Mouse (Mus musculus): Measurements from ENCODE around the gene Vwa7. TPM values are rescaled to one million over a fixed set of nuclear protein-coding genes. Genes with fewer than 3 reads are reported as not detected.

Gene Vwa7
- polyA plus RNA-seq, 1 experiment = 0.07 TPM

DNA sequence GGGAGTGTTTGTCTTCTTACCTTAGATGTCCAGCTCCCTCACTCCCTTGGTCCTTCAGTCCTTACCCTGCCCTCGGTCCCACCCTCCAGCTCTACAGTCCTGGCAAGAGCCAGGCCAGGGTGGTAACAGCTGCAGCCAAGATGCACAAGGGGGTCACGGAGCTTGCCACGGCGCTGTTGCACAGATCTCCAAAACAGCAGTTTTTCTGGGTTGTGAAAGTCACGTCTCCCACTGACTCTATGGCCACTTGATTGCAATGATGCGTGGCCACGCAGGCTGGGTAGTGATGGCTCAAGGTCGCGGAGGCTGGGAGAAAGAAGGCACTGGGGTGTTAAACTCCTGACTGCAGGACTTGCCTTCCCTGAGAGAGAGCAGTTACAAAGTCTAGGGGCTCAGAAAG is 55.1 kb downstream of the Vwa7 start:
- peaks cover 3% of the 10 kb centered on the region for H3K27me3 ChIP-seq (ENCODE audit: control insufficient read depth, insufficient read depth, insufficient read length)
- no peaks in the 10 kb centered on the region for H3K79me3 ChIP-seq (ENCODE audit: low read depth)
- no peak overlapping the region for H3K4me3 ChIP-seq (ENCODE audit: insufficient read depth, poor library complexity, severe bottlenecking)
- H3K79me2 ChIP-seq (ENCODE audit: control insufficient read depth, insufficient read depth) = no peaks in the 10 kb centered on the region
- no peak overlapping the region for H3ac ChIP-seq (ENCODE audit: control insufficient read depth, insufficient read length, low read depth)
- TF ChIP-seq CTCF (IDR thresholded peaks at IDR 0.05; ENCODE audit: control insufficient read depth, insufficient read depth, insufficient read length) (no peak), CEBPB (IDR thresholded peaks at IDR 0.05; ENCODE audit: low read depth) (no peak), MYOG (IDR thresholded peaks at IDR 0.05; ENCODE audit: control insufficient read depth, extremely low read depth, insufficient read length) (no peak), MAX (IDR thresholded peaks at IDR 0.05) (no peak)
- no peaks in the 10 kb centered on the region for H3K36me3 ChIP-seq (ENCODE audit: control insufficient read depth, insufficient read depth)

DNA sequence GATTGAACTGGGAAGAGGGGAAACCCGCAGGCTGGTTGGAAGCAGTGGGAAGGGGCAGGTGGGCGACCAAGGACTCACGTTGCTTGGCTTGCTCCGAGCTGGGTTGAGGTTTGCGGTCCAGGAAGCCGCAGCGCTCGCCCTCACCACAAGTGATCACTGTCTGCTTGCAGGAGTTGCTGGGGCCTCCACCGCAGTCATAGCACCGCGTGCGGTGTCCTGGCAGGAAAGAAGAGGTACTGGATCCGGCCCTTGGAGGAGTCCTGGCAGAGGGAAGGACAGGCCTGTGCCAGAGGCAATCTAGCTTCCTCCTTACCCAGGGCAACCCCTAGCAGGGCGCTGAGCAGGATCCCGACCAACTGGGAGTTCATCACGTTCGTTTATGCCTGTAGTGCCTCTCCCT is 57.7 kb downstream of the Vwa7 start:
- Histone ChIP-seq H3K79me3 (ENCODE audit: low read depth) (no peaks in the 10 kb centered on the region), H3K79me2 (ENCODE audit: control insufficient read depth, insufficient read depth) (no peaks in the 10 kb centered on the region), H3K27me3 (ENCODE audit: control insufficient read depth, insufficient read depth, insufficient read length) (peaks cover 17% of the 10 kb centered on the region), H3K36me3 (ENCODE audit: control insufficient read depth, insufficient read depth) (no peaks in the 10 kb centered on the region), H3K4me3 (ENCODE audit: insufficient read depth, poor library complexity, severe bottlenecking) (no peak overlapping the region), H3ac (ENCODE audit: control insufficient read depth, insufficient read length, low read depth) (no peak overlapping the region)
- TF ChIP-seq FOSL1 (IDR thresholded peaks at IDR 0.05; ENCODE audit: insufficient read depth, low read length, poor library complexity, severe bottlenecking) = no peak
- no peak for TF ChIP-seq MAX (IDR thresholded peaks at IDR 0.05)
- no peak for TF ChIP-seq CEBPB (IDR thresholded peaks at IDR 0.05; ENCODE audit: low read depth)
- TF ChIP-seq MYOD1 (IDR thresholded peaks at IDR 0.05; ENCODE audit: control insufficient read depth, insufficient read length, low read depth) = no peak
- no peak for TF ChIP-seq MYOG (IDR thresholded peaks at IDR 0.05; ENCODE audit: control insufficient read depth, extremely low read depth, insufficient read length)
- no peak for TF ChIP-seq USF1 (IDR thresholded peaks at IDR 0.05; ENCODE audit: low read depth)
- TF ChIP-seq CTCF (IDR thresholded peaks at IDR 0.05; ENCODE audit: control insufficient read depth, insufficient read depth, insufficient read length) = no peak

Other genes with a start within 250 kb of the Vwa7 start
- gene Cyp21a1, start 212.0 kb upstream of the Vwa7 start, polyA plus RNA-seq (2012; fragmentation: generic; extraction: Trizol) = not detected
- 35.9 TPM for gene Stk19, start 179.6 kb upstream of the Vwa7 start, polyA plus RNA-seq (2012; fragmentation: generic; extraction: Trizol)
- gene Dxo, start 179.6 kb upstream of the Vwa7 start, polyA plus RNA-seq (2012; fragmentation: generic; extraction: Trizol) = 27.2 TPM
- gene Skiv2l, start 166.4 kb upstream of the Vwa7 start, polyA plus RNA-seq (2012; fragmentation: generic; extraction: Trizol) = 28.1 TPM
- gene Nelfe, start 166.2 kb upstream of the Vwa7 start, polyA plus RNA-seq (2012; fragmentation: generic; extraction: Trizol) = 75.1 TPM
- gene Cfb, start 154.1 kb upstream of the Vwa7 start, polyA plus RNA-seq (2012; fragmentation: generic; extraction: Trizol) = 0.28 TPM
- 15.2 TPM for gene Zbtb12, start 137.1 kb upstream of the Vwa7 start, polyA plus RNA-seq (2012; fragmentation: generic; extraction: Trizol)
- not detected for gene Gm20547, start 134.5 kb upstream of the Vwa7 start, polyA plus RNA-seq (2012; fragmentation: generic; extraction: Trizol)
- 0.32 TPM for gene C2, start 118.3 kb upstream of the Vwa7 start, polyA plus RNA-seq (2012; fragmentation: generic; extraction: Trizol)
- 106 TPM for gene Ehmt2, start 118.1 kb upstream of the Vwa7 start, polyA plus RNA-seq (2012; fragmentation: generic; extraction: Trizol)
- 0.06 TPM for gene Slc44a4, start 102.1 kb upstream of the Vwa7 start, polyA plus RNA-seq (2012; fragmentation: generic; extraction: Trizol)
- gene Neu1, start 85.3 kb upstream of the Vwa7 start, polyA plus RNA-seq (2012; fragmentation: generic; extraction: Trizol) = 11.7 TPM
- gene Hspa1b, start 57.3 kb upstream of the Vwa7 start, polyA plus RNA-seq (2012; fragmentation: generic; extraction: Trizol) = 22.6 TPM
- not detected for gene Gm20481, start 46.7 kb upstream of the Vwa7 start, polyA plus RNA-seq (2012; fragmentation: generic; extraction: Trizol)
- 1.8 TPM for gene Hspa1a, start 44.4 kb upstream of the Vwa7 start, polyA plus RNA-seq (2012; fragmentation: generic; extraction: Trizol)
- 0.99 TPM for gene Hspa1l, start 43.9 kb upstream of the Vwa7 start, polyA plus RNA-seq (2012; fragmentation: generic; extraction: Trizol)
- gene Lsm2, start 34.7 kb upstream of the Vwa7 start, polyA plus RNA-seq (2012; fragmentation: generic; extraction: Trizol) = 133 TPM
- gene Vars, start 15.6 kb upstream of the Vwa7 start, polyA plus RNA-seq (2012; fragmentation: generic; extraction: Trizol) = 214 TPM
- 0.23 TPM for gene Sapcd1, start 11.4 kb downstream of the Vwa7 start, polyA plus RNA-seq (2012; fragmentation: generic; extraction: Trizol)
- gene Msh5, start 30.2 kb downstream of the Vwa7 start, polyA plus RNA-seq (2012; fragmentation: generic; extraction: Trizol) = 0.76 TPM
- gene Clic1, start 33.4 kb downstream of the Vwa7 start, polyA plus RNA-seq (2012; fragmentation: generic; extraction: Trizol) = 509 TPM
- 129 TPM for gene Ddah2, start 42.5 kb downstream of the Vwa7 start, polyA plus RNA-seq (2012; fragmentation: generic; extraction: Trizol)
- 0.12 TPM for gene Ly6g6c, start 48.8 kb downstream of the Vwa7 start, polyA plus RNA-seq (2012; fragmentation: generic; extraction: Trizol)
- 0.04 TPM for gene Mpig6b, start 49.6 kb downstream of the Vwa7 start, polyA plus RNA-seq (2012; fragmentation: generic; extraction: Trizol)
- gene Ly6g6e, start 60.3 kb downstream of the Vwa7 start, polyA plus RNA-seq (2012; fragmentation: generic; extraction: Trizol) = not detected
- not detected for gene Ly6g6d, start 61.5 kb downstream of the Vwa7 start, polyA plus RNA-seq (2012; fragmentation: generic; extraction: Trizol)
- gene Ly6g6f, start 69.0 kb downstream of the Vwa7 start, polyA plus RNA-seq (2012; fragmentation: generic; extraction: Trizol) = not detected
- gene Abhd16a, start 72.7 kb downstream of the Vwa7 start, polyA plus RNA-seq (2012; fragmentation: generic; extraction: Trizol) = 54.0 TPM
- not detected for gene Ly6g5c, start 91.7 kb downstream of the Vwa7 start, polyA plus RNA-seq (2012; fragmentation: generic; extraction: Trizol)
- gene Ly6g5b, start 98.8 kb downstream of the Vwa7 start, polyA plus RNA-seq (2012; fragmentation: generic; extraction: Trizol) = 0.28 TPM
- 25.8 TPM for gene Gpank1, start 104.9 kb downstream of the Vwa7 start, polyA plus RNA-seq (2012; fragmentation: generic; extraction: Trizol)
- 300 TPM for gene Csnk2b, start 105.5 kb downstream of the Vwa7 start, polyA plus RNA-seq (2012; fragmentation: generic; extraction: Trizol)
- gene D17H6S53E, start 109.8 kb downstream of the Vwa7 start, polyA plus RNA-seq (2012; fragmentation: generic; extraction: Trizol) = 13.0 TPM
- gene Apom, start 115.5 kb downstream of the Vwa7 start, polyA plus RNA-seq (2012; fragmentation: generic; extraction: Trizol) = 0.20 TPM
- 202 TPM for gene Bag6, start 118.6 kb downstream of the Vwa7 start, polyA plus RNA-seq (2012; fragmentation: generic; extraction: Trizol)
- 183 TPM for gene Prrc2a, start 148.3 kb downstream of the Vwa7 start, polyA plus RNA-seq (2012; fragmentation: generic; extraction: Trizol)
- gene Aif1, start 159.5 kb downstream of the Vwa7 start, polyA plus RNA-seq (2012; fragmentation: generic; extraction: Trizol) = not detected
- 0.92 TPM for gene Lst1, start 171.9 kb downstream of the Vwa7 start, polyA plus RNA-seq (2012; fragmentation: generic; extraction: Trizol)
- gene Ltb, start 177.9 kb downstream of the Vwa7 start, polyA plus RNA-seq (2012; fragmentation: generic; extraction: Trizol) = not detected
- not detected for gene Tnf, start 185.4 kb downstream of the Vwa7 start, polyA plus RNA-seq (2012; fragmentation: generic; extraction: Trizol)
- gene Lta, start 188.8 kb downstream of the Vwa7 start, polyA plus RNA-seq (2012; fragmentation: generic; extraction: Trizol) = 0.07 TPM
- gene Gm16181, start 204.3 kb downstream of the Vwa7 start, polyA plus RNA-seq (2012; fragmentation: generic; extraction: Trizol) = not detected
- gene Atp6v1g2, start 217.1 kb downstream of the Vwa7 start, polyA plus RNA-seq (2012; fragmentation: generic; extraction: Trizol) = 1.4 TPM
- 20.1 TPM for gene Nfkbil1, start 219.2 kb downstream of the Vwa7 start, polyA plus RNA-seq (2012; fragmentation: generic; extraction: Trizol)
- 330 TPM for gene Ddx39b, start 225.2 kb downstream of the Vwa7 start, polyA plus RNA-seq (2012; fragmentation: generic; extraction: Trizol)
- gene H2-D1, start 246.2 kb downstream of the Vwa7 start, polyA plus RNA-seq (2012; fragmentation: generic; extraction: Trizol) = 23.5 TPM

All from C2C12 (cell line).